Mouse (Mus musculus) intestine, postnatal 0 days (tissue): ENCODE data around the gene Gm26920. TPM values are rescaled to one million over a fixed set of nuclear protein-coding genes. Genes with fewer than 3 reads are reported as not detected.

ENCODE experiments used
- ATAC-seq: fragments of 200-750 bp; cut with Nextera tagmentation; 2 replicates; pipeline ENCODE4 v1.8.0; 2017; ENCODE audit warnings: mild to moderate bottlenecking, moderate TSS enrichment, moderate library complexity
- H3K27ac ChIP-seq: fragments of 300-500 bp; sonication (generic); 2 replicates; pipeline ENCODE4 v1.5.1; 2014; ENCODE audit warnings: mild to moderate bottlenecking, low read depth, low read length, moderate library complexity
- H3K27me3 ChIP-seq: fragments of 300-500 bp; sonication (generic); replicated peaks from 2 replicates; pipeline ENCODE4 v1.6.1; 2014; ENCODE audit warnings: low read length, mixed read lengths; ENCODE audit not compliant: control insufficient read depth, insufficient read depth
- H3K36me3 ChIP-seq: fragments of 300-500 bp; sonication (generic); 2 replicates; pipeline ENCODE4 v1.6.1; 2014; ENCODE audit warnings: mild to moderate bottlenecking, moderate library complexity; ENCODE audit not compliant: control insufficient read depth, insufficient read depth
- H3K4me1 ChIP-seq: fragments of 300-500 bp; sonication (generic); replicated peaks from 2 replicates; pipeline ENCODE4 v1.6.1; 2014; ENCODE audit warnings: antibody characterized with exemption, low read length, mixed read lengths; ENCODE audit not compliant: control insufficient read depth, insufficient read depth
- H3K4me2 ChIP-seq: fragments of 300-500 bp; sonication (generic); replicated peaks from 2 replicates; pipeline ENCODE4 v1.6.1; 2014; ENCODE audit warnings: low read depth, mild to moderate bottlenecking, moderate library complexity
- H3K4me3 ChIP-seq: fragments of 300-500 bp; sonication (generic); 2 replicates; pipeline ENCODE4 v1.5.1; 2014; ENCODE audit warnings: low read depth, low read length
- H3K9ac ChIP-seq: fragments of 300-500 bp; sonication (generic); 2 replicates; pipeline ENCODE4 v1.6.1; 2014; ENCODE audit warnings: mild to moderate bottlenecking, low read depth, low read length
- H3K9me3 ChIP-seq: fragments of 300-500 bp; sonication (generic); 2 replicates; pipeline ENCODE4 v1.6.1; 2016; ENCODE audit warnings: mixed run types; ENCODE audit not compliant: control insufficient read depth
- CTCF ChIP-seq: sonication (generic); IDR thresholded peaks from 2 replicates; pipeline ENCODE4 v1.5.1; 2016; ENCODE audit warnings: low read depth, mild to moderate bottlenecking, control low read depth, antibody characterized with exemption, moderate library complexity
- WGBS: fragments of 180-500 bp; shearing (Covaris S2); extraction: QIAGEN DNeasy Blood & Tissue Kit; methylation state at CpG from one replicate; pipeline ENCODE4 v1.1.7; 2014; 5-methylcytosine and 5-hydroxymethylcytosine counted together
- polyA plus RNA-seq: library from polyadenylated mRNA; unstranded; fragments of >200 nt; fragmentation: Nextera tagmentation; extraction: Ambion mirVana; gene quantifications from 2 replicates; pipeline ENCODE4 v1.2.1, GENCODE M21; 2015

Gm26920 gene
- polyA plus RNA-seq, 1 experiment from 2014 or later = not detected

- WGBS = 95% methylated on average over 5 of the region's 5 CpGs
- no peak for TF ChIP-seq CTCF
- Histone ChIP-seq H3K9ac (no peak overlapping the region), H3K27ac (no peak overlapping the region), H3K4me1 (no peaks in the 10 kb centered on the region), H3K9me3 (peaks cover 9% of the 10 kb centered on the region; the same call in 1 of the 2 replicates), H3K4me2 (no peak overlapping the region), H3K4me3 (no peak overlapping the region), H3K27me3 (no peaks in the 10 kb centered on the region), H3K36me3 (no peaks in the 10 kb centered on the region)
- ATAC-seq = no peak
Measured at GRCm38 (mm10) chr7:30116076-30116475, 25.9 kb upstream of the Gm26920 start.

- Histone ChIP-seq H3K4me2 (no peak overlapping the region), H3K27ac (peak overlapping the region; percentile 28; the same call in 1 of the 2 replicates), H3K4me3 (no peak overlapping the region), H3K27me3 (no peaks in the 10 kb centered on the region), H3K36me3 (peaks cover 27% of the 10 kb centered on the region), H3K9ac (no peak overlapping the region), H3K4me1 (0 out of 2 replicates have a peak, but pooled peaks cover under 1% of the 10 kb centered on the region), H3K9me3 (peaks cover under 1% of the 10 kb centered on the region; the same call in 1 of the 2 replicates)
- WGBS = 87% methylated on average over 13 of the region's 13 CpGs
- TF ChIP-seq CTCF = no peak
- ATAC-seq = no peak
Measured at GRCm38 (mm10) chr7:30099297-30099696, 9.1 kb upstream of the Gm26920 start.

DNA sequence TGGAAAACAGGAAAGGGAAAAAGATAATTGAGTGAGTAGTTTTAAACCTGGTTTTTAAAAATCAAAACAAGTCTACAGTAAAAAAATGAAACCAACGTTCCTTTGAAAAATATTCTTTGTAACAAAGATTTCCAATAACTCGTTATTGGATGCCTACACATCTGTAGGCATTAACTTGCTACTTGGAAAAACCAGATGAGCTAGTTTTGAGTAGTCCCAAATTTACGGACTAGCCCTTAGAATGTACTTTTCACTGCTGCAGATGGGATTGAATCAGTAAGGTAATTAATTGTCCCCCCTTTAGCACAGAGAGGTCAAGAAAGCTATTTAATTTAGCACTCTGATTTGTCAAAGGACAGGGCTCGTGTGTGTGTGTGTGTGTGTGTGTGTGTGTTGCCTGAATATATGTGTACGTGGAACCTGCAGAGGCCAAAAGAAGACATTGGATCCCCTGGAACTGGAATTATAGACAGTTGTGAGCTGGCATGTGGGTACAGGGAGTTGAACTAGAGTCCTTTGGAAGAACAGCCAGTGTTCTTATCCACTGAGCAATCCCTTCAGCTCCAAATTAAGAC is 5.4 kb upstream of the Gm26920 start:
- Histone ChIP-seq H3K4me3 (peak overlapping the region; percentile 73), H3K9me3 (no peaks in the 10 kb centered on the region), H3K36me3 (no peaks in the 10 kb centered on the region), H3K4me1 (0 out of 2 replicates have a peak, but pooled peaks cover 4% of the 10 kb centered on the region), H3K27me3 (no peaks in the 10 kb centered on the region), H3K4me2 (peak overlapping the region; percentile 65), H3K27ac (no peak overlapping the region), H3K9ac (peak overlapping the region; percentile 79; the same call in 1 of the 2 replicates)
- WGBS = 7% methylated on average over 5 of the region's 5 CpGs
- no peak for TF ChIP-seq CTCF
- no peak for ATAC-seq

DNA sequence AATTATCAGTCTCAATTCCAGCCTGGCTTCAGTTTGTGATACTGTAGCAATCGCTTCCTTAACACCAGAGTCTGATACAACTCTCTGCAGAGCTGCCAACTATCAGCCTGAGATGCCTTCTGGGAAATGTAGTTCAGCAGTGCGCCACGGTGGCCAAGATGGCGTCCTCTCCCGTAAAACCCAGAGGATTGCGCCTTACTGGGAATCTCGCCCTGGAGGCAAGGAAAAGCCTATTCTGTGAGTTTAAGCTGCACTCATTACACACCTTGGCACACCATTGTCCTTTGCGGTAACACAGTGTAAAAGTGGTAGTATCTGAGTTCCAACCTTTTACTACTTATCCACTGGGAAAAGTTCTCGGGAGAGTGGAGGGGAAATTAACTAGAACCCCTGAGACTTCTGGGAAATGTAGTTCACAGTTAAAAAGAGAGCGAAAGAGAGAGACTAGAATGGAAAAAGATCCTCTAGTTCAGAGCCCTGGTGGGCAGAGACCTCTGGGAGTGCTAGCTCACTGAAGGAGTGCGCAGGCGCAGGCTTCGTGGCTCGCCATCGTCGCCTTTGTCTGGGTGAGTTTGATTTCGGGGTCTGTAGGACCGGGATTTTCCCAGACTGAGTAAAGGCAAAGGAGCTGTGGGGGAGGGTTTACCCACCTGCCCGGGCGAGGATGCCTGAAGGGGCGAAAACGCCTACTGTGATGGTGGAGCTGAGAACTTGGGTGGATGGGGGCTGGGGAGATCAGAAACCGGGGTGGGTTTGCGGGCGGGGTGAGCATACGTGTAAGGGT is 4.6 kb upstream of the Gm26920 start, which contains the start of gene Zfp260:
Gene Zfp260 (plus strand): TSS at position 132 of the 784 bp plus-strand sequence.
- ATAC-seq = peak; percentile 80
- Histone ChIP-seq H3K9me3 (no peaks in the 10 kb centered on the region), H3K4me2 (peak within 1 kb of the TSS; percentile 65), H3K27me3 (no peaks in the 10 kb centered on the region), H3K36me3 (no peaks in the 10 kb centered on the region), H3K4me1 (0 out of 2 replicates have a peak, but pooled peaks cover 4% of the 10 kb centered on the region), H3K9ac (peak within 1 kb of the TSS; percentile 79), H3K27ac (peak within 1 kb of the TSS; percentile 88), H3K4me3 (peak within 1 kb of the TSS; percentile 73)
- peak; percentile 24; the same call in 1 of the 2 replicates for TF ChIP-seq CTCF
- WGBS = under 1% methylated on average over 26 of the region's 26 CpGs

GRCm38 (mm10) chr7:30093918-30094415 is 3.8 kb upstream of the Gm26920 start:
- 0 out of 2 replicates have a peak, but pooled peaks cover 4% of the 10 kb centered on the region for H3K4me1 ChIP-seq
- TF ChIP-seq CTCF = no peak
- H3K9me3 ChIP-seq = no peaks in the 10 kb centered on the region
- WGBS = 76% methylated on average over 6 of the region's 6 CpGs
- H3K27ac ChIP-seq = 0 out of 2 replicates have a peak overlapping the region, but pooled peaks have one; percentile 15
- peak overlapping the region; percentile 65 for H3K4me2 ChIP-seq
- no peaks in the 10 kb centered on the region for H3K27me3 ChIP-seq
- H3K36me3 ChIP-seq = no peaks in the 10 kb centered on the region
- peak overlapping the region; percentile 26; the same call in 1 of the 2 replicates for H3K9ac ChIP-seq
- peak overlapping the region; percentile 73 for H3K4me3 ChIP-seq
- no peak for ATAC-seq

DNA sequence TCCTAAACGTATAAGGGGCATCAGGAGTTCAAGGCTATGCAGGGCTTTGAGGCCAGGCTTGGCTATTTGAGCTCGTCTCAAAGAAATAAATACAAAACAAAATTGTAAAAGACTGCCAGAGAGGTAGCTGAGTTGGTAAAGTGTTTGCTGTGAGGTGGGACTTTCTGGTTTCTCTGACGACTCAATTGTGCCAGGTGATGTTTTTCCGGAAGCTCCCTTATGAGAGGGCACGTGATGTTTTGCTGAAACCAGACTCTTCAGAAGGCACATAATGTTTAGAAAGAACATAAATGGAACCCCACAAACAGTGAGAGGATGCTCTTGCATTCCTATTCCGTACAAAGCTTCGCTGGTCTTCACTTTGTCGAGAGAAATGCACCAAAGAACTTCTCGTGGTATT is 2.5 kb upstream of the Gm26920 start:
- Histone ChIP-seq H3K9ac (no peak overlapping the region), H3K27me3 (no peaks in the 10 kb centered on the region), H3K4me1 (0 out of 2 replicates have a peak, but pooled peaks cover 4% of the 10 kb centered on the region), H3K9me3 (no peaks in the 10 kb centered on the region), H3K36me3 (no peaks in the 10 kb centered on the region), H3K27ac (no peak overlapping the region), H3K4me2 (no peak overlapping the region), H3K4me3 (no peak overlapping the region)
- WGBS = 85% methylated on average over 9 of the region's 9 CpGs
- no peak for TF ChIP-seq CTCF
- ATAC-seq = no peak
